Mouse (Mus musculus) heart, embryonic 14.5 days (tissue): ENCODE data around the gene Slc26a5. TPM values are rescaled to one million over a fixed set of nuclear protein-coding genes. Genes with fewer than 3 reads are reported as not detected.

Experiments used
- polyA plus RNA-seq: library from polyadenylated mRNA; unstranded; fragments of >200 nt; fragmentation: Nextera tagmentation; extraction: Ambion mirVana; gene quantifications from 2 replicates; pipeline ENCODE4 v1.2.1, GENCODE M21; 2014

Slc26a5 gene
- polyA plus RNA-seq, 1 experiment from 2014 or later: not detected

Other genes with a start within 250 kb of the Slc26a5 start
- gene Fbxl13, start 220.0 kb downstream of the Slc26a5 start, polyA plus RNA-seq: 0.19 and 0.23 TPM in 2 replicates
- 23.6 and 28.2 TPM in 2 replicates for gene Armc10, start 219.8 kb downstream of the Slc26a5 start, polyA plus RNA-seq
- 8.7 and 9.4 TPM in 2 replicates for gene Napepld, start 164.2 kb downstream of the Slc26a5 start, polyA plus RNA-seq
- gene Pmpcb, start 128.5 kb downstream of the Slc26a5 start, polyA plus RNA-seq: 165 and 168 TPM in 2 replicates
- 48.4 and 49.2 TPM in 2 replicates for gene Dnajc2, start 80.4 kb downstream of the Slc26a5 start, polyA plus RNA-seq
- gene Psmc2, start 80.3 kb downstream of the Slc26a5 start, polyA plus RNA-seq: 136 and 140 TPM in 2 replicates